Mouse (Mus musculus): ENCODE measurements at regions not wholly inside any gene's neighbourhood (a gene's known extent, or its start where the extent isn't known, plus 50 kb on each side); places are given as distances from the start of the nearest gene placed in this dataset.

DNA sequence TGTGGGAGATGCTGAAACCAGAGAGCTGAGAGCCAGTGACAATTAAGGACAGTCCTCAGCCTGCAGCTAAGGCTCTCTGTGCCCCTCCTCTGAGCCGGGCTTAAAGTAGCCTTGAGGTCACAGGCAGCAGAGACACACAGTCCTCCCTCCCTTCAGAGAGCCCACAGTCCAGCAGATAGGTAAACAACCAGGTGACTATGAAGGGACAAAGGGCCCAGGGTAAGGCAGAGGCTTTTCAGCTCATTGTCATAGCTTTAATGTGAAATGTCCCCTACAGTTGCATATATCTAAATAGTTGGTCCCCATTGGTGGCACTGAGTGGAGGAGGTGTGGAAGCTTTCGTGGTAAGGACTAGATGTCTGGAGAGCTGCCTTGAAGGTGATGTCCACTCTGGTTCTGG lies 88.5 kb downstream of the Rplp1 start:
- ATAC-seq (replicated peaks; ENCODE audit: low read depth, poor library complexity, severe bottlenecking) = no peak

DNA sequence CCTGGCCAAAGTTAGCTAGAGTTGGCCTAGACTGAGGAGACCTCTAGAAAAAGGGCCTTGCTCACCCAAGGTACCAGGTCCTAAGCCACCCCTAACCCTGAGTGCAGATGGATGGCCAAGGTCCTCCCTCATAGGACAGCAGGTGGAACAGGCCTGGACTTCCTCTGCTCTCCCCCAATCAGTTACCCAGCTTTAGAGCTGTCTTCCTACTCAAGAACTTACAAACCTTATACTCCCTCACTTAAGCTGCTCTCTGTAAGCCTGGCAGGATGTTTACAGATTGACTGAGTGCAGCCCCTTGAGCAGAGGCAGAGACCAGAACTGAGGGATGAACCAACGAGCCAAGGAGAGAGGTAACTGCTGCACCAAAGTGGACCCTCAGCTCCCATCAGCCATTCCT lies 94.5 kb downstream of the Rplp1 start:
- ATAC-seq (replicated peaks; ENCODE audit: low read depth, poor library complexity, severe bottlenecking) = no peak

GRCm38 (mm10) chr9:61816589-61817179 lies 97.7 kb downstream of the Rplp1 start:
- ATAC-seq (replicated peaks; ENCODE audit: low read depth, poor library complexity, severe bottlenecking) = no peak

- ATAC-seq (replicated peaks; ENCODE audit: low read depth, poor library complexity, severe bottlenecking) = no peak
These were observed 98.3 kb downstream of the Rplp1 start for GRCm38 (mm10) chr9:61815995-61816394.

DNA sequence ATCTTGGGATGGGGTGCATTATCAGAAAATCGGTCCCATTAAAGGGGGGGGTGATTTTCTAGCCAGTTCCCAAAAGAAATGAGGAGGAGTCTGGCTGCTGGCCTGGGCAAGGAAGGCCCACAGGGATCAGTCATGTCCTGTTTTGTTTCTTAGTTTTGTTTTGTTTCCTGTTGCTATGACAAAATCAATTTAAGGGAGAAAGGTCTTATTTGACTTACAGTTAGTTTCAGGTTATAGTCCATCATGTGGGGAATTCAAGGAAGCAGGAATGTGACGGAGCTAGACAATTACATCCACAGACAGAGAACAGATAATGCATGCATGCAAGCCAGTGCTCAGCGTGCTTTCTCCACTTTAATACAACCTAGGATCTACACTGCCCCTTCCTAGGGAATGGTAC lies 101.1 kb downstream of the Rplp1 start:
- ATAC-seq (replicated peaks; ENCODE audit: low read depth, poor library complexity, severe bottlenecking) = no peak

DNA sequence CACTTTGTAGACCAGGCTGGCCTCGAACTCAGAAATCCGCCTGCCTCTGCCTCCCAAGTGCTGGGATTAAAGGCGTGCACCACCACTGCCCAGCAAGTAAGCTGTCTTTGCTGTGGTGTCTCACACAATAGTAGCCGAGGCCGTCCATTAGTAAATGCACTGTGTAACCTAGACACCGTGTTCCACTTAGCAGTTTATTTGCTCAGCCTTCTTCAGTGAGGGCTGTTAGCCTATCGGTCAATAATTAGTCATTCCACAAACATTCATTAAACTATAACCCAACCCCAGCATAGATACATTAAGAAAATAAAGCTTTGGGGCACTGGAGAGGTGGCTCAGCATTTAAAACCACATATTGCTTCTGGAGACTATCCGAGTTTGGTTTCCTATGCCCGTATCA lies 102.0 kb downstream of the Rplp1 start:
- ATAC-seq (replicated peaks; ENCODE audit: low read depth, poor library complexity, severe bottlenecking) = no peak

GRCm38 (mm10) chr9:61810456-61810855 lies 103.9 kb downstream of the Rplp1 start:
- no peak for ATAC-seq (replicated peaks; ENCODE audit: low read depth, poor library complexity, severe bottlenecking)

DNA sequence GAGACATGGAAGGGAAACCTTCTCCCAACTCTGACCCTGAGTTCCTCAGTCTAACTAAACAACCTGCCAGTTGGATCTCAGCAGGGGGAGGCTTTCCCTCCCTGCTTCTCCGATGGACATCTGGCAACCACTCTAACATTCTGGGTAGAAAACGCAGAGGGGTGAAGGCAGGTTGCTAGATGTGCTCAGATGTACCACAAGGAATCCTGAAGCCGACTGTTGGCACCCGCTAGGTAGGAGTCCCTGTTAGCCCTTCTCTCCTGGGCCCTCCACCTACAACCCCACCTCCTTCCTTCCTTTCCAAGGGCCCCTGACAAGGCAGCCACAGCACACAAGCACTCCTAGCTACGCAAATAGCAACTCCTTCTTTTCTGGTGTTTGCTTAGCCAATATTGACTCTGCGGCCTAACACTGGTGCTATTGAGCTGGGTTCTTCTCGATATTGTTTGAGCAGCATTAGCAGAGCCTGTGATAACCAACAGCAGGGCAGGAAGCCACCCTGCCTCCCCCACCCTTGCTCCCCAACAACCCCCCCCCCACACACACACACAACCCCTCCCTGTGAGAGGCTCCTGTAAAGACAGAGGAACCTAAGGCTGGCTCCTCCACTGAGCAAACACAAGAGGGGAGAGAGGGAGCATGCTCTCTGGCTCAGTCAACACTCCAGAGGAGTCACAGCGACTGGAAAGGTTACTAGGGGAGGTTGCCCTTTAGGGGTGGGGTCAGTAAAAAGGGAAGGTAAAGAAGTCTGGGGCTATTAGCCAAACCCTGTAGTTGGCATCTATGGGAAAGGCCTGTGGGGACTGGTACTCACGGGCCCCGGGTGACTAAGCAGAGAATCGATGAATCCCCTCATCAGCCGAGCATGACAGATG lies 105.8 kb downstream of the Rplp1 start:
- ATAC-seq (replicated peaks; ENCODE audit: low read depth, poor library complexity, severe bottlenecking) = no peak

GRCm38 (mm10) chr9:61805971-61806370 lies 108.4 kb downstream of the Rplp1 start:
- no peak for ATAC-seq (replicated peaks; ENCODE audit: low read depth, poor library complexity, severe bottlenecking)

- ATAC-seq (replicated peaks; ENCODE audit: low read depth, poor library complexity, severe bottlenecking) = no peak
These were observed 110.8 kb downstream of the Rplp1 start for GRCm38 (mm10) chr9:61803555-61803954.

GRCm38 (mm10) chr9:61802694-61803093 lies 111.6 kb downstream of the Rplp1 start:
- no peak for ATAC-seq (replicated peaks; ENCODE audit: low read depth, poor library complexity, severe bottlenecking)

DNA sequence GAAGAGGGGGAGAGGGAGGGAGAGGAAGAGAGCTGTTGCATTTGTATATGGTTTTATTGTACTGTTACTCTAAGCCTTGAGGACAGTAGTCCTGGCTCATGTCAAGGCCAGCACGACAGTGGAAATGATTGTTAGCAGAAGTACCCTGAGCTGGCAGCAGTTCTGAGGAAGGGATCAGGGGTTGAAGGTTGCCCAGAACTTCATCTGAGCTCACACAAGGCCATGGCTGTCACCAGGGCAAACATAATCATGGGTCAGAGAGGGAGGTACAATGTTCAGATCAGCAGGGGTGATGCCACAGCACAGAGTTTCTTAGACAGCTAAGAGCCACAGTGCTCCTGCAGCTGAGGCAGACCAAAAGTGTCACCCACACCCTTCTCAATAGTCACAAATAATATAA lies 114.8 kb downstream of the Rplp1 start:
- no peak for ATAC-seq (replicated peaks; ENCODE audit: low read depth, poor library complexity, severe bottlenecking)

DNA sequence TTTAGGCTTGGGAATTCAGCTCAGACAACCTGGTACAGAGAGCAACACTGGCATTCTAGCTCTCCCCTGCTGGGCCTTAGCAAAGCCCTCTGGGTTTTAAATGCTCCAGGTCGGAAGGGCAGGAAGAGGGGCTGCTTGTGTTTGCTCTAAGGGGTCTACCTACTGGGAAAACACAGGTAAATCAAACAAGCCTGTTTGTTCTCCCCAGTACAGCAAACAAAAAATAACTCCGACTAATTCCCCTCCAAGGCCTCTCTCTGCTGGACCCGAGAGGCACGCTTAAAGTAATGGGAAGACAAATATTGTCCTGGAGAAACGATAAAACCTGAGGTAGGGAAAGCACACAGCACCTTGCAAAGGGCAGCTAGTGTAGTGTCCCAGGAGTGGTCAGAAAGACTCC lies 118.4 kb downstream of the Rplp1 start:
- ATAC-seq (replicated peaks; ENCODE audit: low read depth, poor library complexity, severe bottlenecking) = no peak

DNA sequence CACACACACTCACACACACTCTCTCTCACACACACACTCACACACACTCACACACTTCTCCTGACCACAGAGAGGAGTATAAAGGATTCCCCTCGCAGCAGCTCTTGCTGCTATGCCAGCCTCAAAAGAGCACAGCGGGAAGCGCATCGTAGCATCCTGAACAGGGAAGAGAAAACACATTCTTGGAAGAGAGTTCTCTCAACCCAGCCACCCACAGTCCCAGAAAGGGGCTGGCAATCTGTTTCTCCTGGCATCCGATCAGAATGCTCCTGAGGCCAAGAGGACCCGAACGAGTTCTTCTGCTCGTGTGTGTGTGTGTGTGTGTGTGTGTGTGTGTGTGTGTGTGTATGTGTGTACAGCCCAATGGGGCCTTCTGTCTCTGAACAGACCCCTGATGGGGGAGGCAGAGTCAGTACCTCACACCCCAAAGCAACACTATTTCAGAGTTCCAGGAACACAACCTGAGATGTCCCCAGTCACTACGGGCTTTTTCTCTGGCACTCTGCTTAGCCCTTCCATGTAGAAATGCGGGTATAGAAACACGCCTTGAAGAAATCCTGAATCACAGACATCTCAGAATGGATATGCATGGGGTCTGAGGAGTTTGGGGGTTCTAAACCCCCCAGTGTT lies 122.8 kb downstream of the Rplp1 start:
- ATAC-seq (replicated peaks; ENCODE audit: low read depth, poor library complexity, severe bottlenecking) = no peak

DNA sequence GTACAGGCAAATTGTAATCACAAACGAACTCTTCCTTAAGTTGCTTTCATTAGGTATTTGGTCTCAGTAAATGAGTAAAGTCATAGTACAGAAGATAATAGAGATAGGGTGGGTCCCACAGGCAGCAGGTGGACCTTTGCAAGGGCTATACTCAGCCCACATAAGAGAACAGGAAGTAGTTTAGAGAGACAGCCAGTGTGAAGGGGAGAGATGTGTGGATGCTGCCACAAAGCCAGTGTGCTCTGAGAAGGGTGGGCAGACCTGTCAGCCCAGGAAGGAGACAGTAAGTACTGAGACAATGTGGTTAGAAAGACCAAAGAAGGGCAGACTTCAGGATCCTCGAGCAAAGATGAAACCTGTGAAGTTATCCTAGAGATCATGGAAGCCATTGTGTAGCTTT lies 123.5 kb downstream of the Rplp1 start:
- ATAC-seq (replicated peaks; ENCODE audit: low read depth, poor library complexity, severe bottlenecking) = no peak

DNA sequence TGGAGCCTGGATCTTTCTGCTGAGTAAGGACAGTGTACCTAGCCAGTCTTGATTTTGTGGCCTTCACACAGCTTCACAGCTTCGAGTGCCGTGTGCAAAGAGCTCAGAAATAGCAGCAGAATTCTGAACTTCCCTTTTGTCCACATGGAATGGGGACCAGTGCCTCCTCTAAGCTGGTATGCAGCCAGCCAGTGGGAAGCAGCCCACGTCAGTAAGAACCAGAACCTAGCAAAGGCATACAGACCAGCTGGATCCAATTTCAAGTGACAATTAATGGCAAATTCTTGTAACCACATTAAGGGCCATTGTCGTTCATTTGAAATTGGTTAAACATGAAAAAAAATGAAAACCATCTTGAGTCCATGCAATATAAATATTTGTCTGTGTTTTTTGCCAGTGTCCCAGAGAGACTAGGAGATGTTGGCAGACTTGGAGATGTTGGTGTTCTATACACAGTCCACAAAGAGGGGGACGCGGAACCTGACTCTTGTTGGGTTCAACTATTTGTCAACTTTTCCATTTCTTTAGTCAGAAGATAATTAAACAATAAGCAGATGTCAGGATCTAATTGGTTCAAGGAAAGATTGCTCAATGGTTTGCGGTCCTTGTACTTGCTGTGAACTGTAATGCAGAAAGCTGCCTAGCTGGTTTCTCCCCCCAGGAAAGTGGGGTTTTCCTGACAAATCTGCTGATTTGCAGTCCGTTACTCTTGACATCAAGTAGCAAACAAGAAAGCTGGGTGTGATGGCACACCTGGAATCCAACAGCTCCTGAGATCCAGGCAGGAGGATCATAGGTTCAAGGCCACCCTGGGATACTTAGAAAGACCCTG lies 125.1 kb downstream of the Rplp1 start:
- ATAC-seq (replicated peaks; ENCODE audit: low read depth, poor library complexity, severe bottlenecking) = no peak

DNA sequence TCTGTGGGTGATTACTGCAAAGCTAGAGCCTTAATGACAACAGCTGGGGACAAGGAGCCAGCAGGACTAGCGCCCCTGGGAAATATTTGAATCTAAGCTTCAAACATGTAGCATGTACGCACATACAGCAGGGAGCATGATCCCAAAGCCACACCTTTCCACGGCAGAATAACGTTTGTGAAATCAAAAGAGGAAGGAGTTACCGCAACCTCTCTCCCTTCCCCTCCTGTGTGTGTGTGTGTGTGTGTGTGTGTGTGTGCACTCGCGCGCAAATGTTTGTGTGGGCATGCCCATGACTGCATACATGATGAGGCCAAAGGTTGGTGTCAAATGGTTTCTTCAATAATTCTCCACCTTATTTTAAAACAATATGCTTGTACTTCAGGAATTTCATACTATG lies 132.9 kb downstream of the Rplp1 start:
- peak; percentile 47 for ATAC-seq (replicated peaks; ENCODE audit: low read depth, poor library complexity, severe bottlenecking)

DNA sequence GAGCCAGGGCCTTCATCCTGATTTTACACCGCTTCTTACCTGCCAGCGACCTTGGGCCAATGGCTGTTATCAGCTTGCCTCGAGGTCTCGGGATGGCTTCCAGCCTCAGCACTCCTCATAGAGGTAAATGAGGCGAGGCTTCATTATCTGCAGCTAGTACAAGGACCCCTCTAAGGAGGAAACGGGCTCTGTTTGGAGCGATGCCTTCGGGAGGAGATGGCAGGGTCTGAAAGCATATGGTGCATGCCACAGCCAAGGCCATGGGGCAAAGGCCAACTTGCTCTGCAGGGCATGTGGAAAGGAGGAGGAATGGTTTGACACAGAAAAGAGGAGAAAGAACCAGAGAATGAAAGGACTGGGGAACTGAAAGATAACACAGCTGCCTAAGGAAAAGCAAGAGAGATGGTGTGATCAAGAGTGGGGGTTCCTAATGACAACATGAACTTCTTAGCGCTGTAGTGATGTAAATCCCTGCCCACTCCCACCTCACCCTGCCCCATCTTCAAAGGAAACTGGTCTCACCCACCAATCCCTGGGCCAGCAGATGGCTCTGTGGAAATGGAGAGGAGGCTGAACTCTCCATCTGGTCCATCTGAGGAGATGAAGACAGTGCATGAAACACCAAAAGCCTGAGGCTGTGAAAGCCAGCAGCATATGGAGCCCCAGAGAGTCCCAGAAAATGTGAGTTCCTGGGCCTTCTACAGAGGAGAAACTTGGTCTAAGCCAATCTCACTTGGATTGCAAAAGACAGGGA lies 134.0 kb downstream of the Rplp1 start:
- no peak for ATAC-seq (replicated peaks; ENCODE audit: low read depth, poor library complexity, severe bottlenecking)

- no peak for ATAC-seq (replicated peaks; ENCODE audit: low read depth, poor library complexity, severe bottlenecking)
These were observed 135.2 kb downstream of the Rplp1 start for GRCm38 (mm10) chr9:61779165-61779564.

GRCm38 (mm10) chr9:61776446-61776845 lies 137.9 kb downstream of the Rplp1 start:
- no peak for ATAC-seq (replicated peaks; ENCODE audit: low read depth, poor library complexity, severe bottlenecking)

Data from common myeloid progenitor, adult 5-6 weeks (primary cell).